Mouse (Mus musculus) brown adipose tissue, adult 24 weeks (tissue): ENCODE results near the gene Aig1. TPM values are rescaled to one million over a fixed set of nuclear protein-coding genes. Genes with fewer than 3 reads are reported as not detected.
"Not testable (repeated sequence)": the region's sequence is repeated elsewhere in the genome, so short reads cannot be mapped to it uniquely, and the experiment has no call there.

Source experiments
- H3K27ac ChIP-seq: fragments of 200-500 bp; replicated peaks from 2 replicates; pipeline ENCODE4 v1.5.1; 2012; ENCODE audit warnings: low read depth, mild to moderate bottlenecking, low read length
- H3K4me1 ChIP-seq: fragments of 200-500 bp; 2 replicates; pipeline ENCODE4 v1.6.1; 2012; ENCODE audit warnings: low read length, mixed read lengths; ENCODE audit not compliant: control insufficient read depth, insufficient read depth, insufficient read length
- H3K4me3 ChIP-seq: fragments of 200-500 bp; 2 replicates; pipeline ENCODE4 v1.5.1; 2012; ENCODE audit warnings: low read depth, mild to moderate bottlenecking, low read length, moderate library complexity; ENCODE audit not compliant: insufficient read depth
- polyA plus RNA-seq: library from polyadenylated mRNA; stranded (reverse); fragments of >200 nt; gene quantifications from 2 replicates; pipeline ENCODE4 v1.2.4, GENCODE M21; 2012; ENCODE audit not compliant: missing spikeins, insufficient read depth, insufficient read length

Gene Aig1
- polyA plus RNA-seq: 20.3 and 25.0 TPM in 2 replicates

DNA sequence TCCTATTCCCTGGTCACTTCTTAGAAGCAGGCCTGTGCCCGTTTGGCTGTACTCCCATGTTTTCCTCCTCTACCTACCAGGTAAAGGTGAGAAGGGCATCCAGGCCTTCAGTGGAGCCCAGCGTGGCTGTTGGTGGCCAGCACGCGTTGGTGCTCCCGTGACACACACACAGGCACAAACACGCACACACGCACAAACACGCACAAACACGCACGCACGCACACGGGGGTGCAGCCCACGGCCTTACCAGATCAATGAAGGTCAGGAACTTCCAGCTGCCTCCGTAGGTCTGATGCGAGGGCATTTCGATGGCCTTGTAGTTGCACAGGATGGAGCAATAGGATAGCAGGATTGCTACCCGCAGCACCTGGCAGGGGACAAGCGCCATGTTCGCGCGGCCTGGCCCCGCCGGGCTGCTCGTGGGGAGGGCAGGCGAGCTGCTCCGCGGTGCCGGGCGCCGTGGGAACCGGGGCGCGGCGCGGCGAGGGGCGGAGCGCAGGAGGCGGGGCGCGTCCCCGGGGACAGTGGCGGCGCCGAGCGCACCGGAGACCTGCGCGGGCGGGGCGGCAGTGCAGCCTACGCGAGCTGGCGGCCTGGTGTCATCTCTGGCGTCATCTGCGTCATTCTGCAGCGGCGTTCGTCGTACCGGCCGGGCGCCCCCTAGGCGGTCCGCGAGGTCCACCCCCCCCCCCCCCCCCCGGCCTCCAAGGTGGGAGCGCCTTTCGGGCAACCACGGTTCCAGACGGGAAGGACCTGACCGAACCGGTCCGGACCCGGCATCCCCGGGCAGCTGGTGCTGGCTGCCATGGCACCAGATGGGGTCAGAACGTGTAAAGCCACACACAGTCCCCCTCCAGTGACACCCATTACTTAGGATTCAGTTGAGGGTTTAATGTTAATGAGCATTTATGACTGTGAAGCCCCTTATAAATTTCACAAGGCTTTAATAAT, at the start of gene Aig1:
Gene Aig1, minus strand, starts transcription at position 610 of the 951 bp plus-strand sequence.
- H3K4me1 ChIP-seq: peaks cover 10% of the 10 kb centered on the region
- H3K27ac ChIP-seq: peak within 1 kb of the TSS; percentile 35
- peak within 1 kb of the TSS; percentile 87 for H3K4me3 ChIP-seq

DNA sequence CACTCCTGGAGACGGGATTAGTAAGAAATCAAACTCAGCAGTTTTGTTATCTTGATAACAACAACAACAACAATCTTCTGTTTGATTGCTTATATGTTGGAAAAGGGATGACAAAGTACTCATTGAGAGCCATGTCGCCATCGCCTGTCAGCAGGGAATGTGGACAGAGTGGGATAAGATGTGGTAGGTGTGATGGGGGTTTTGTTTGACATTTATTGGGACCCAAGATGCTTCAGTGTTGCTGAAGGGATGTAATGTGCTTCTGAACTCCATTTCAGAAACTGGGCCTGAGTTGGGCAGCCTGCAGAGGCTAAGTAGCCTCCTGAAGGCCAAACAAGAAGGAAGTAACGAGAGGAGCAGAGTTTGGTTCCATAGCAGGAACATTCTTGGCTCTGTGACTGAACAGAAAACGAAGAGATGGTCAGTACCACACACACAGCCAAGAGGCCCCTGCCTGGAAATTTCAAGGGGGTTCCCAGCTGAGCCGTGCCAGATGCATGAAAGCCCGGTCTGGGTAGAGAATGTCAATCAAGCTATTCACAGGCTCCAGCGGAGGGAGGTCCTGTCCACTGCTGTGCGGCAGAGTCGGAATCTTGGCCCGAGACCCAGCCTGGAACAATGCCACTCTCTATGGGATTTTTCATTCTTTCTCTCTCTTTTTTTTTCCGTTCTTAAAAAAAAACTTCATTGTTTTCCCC, 48.0 kb upstream of the Aig1 start:
- Histone ChIP-seq H3K4me1 (no peaks in the 10 kb centered on the region), H3K27ac (no peak overlapping the region), H3K4me3 (no peak overlapping the region; the same call in 1 of the 2 replicates)

DNA sequence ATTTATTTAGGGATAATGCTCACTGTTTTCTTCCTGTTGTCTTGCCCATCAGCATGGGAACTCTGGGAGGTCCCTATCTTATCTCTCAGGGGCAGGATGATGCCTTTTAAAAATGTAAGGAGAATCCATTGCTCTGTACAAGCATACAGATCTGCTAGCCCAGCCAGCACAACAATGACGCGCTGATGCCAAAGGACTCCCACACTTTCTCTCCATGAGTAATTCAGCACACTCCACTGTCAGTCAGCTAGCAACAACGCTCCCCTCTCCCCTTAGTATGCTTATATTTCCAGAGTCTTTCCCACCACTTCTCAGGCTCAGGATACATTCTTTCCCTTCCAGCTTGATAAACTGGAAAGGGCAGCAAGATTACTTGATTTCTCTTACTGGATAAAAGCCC, 46.4 kb upstream of the Aig1 start:
- H3K27ac ChIP-seq: no peak overlapping the region
- H3K4me3 ChIP-seq: no peak overlapping the region
- H3K4me1 ChIP-seq: no peaks in the 10 kb centered on the region

GRCm38 (mm10) chr10:13913689-13914088, 44.9 kb upstream of the Aig1 start:
- Histone ChIP-seq H3K27ac (no peak overlapping the region), H3K4me3 (no peak overlapping the region), H3K4me1 (no peaks in the 10 kb centered on the region)

GRCm38 (mm10) chr10:13906261-13906741, 37.5 kb upstream of the Aig1 start:
- Histone ChIP-seq H3K27ac (no peak overlapping the region), H3K4me3 (no peak overlapping the region), H3K4me1 (no peaks in the 10 kb centered on the region)

DNA sequence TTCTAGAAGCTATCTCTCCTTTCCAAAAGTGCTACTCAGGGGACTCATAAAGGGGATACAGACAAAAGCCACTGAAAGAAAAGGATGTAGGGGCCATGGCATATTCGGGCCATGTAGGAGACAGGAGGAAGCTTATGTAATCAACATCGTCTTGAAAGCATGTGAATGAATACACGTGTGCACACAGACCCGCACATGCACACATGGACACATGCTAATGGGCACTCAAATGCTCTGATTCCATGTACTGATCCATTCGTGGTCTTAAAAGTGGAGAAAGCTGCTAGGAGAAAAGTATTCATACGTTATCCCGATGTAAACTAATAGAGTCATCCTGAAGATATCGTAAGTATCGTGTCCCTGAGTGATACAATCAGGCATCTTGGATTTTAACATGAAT, 36.8 kb upstream of the Aig1 start:
- H3K4me3 ChIP-seq: no peak overlapping the region
- H3K4me1 ChIP-seq: no peaks in the 10 kb centered on the region
- H3K27ac ChIP-seq: no peak overlapping the region

DNA sequence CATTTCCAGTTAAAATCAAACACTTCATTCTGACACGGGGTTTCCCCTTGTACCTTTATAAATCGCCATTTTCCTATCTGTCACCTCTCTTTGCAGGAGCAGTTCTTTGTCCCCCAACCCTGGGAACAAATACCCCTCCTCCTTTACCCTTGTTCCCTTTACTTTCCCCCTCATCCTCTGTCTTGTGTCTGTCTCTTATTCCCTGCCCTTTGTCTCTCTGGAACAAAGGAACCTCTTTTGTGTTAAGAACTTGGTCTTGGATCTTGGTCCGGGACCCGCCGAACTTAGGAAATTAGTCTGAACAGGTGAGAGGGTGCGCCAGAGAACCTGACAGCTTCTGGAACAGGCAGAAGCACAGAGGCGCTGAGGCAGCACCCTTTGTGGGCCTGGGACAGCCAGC, 24.0 kb upstream of the Aig1 start:
- not testable (repeated sequence) for H3K27ac ChIP-seq, H3K4me1 ChIP-seq, H3K4me3 ChIP-seq

- H3K4me1 ChIP-seq: no peaks in the 10 kb centered on the region
- H3K4me3 ChIP-seq: no peak overlapping the region
- no peak overlapping the region for H3K27ac ChIP-seq
Observed at GRCm38 (mm10) chr10:13882975-13883875, 14.4 kb upstream of the Aig1 start.

DNA sequence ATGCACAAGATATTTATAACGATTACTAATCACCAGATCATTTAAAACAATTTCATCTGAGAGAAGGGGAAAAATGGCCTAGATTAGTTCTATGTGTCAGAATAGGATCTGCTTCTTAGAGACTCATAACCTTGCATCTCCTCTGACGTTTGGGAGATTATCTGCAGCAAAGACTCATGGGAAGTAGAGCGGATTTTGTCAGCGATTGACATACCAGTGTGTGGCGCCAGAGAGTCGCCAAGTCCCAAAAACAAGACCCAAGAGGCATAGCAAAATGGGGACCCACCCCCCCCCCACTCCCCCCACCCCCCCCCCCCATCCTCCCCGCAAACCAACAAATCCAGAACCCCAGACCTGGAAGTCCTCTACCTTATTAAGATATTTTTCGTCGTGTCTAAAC, 13.7 kb upstream of the Aig1 start:
- H3K27ac ChIP-seq: no peak overlapping the region
- H3K4me3 ChIP-seq: no peak overlapping the region
- H3K4me1 ChIP-seq: no peaks in the 10 kb centered on the region

GRCm38 (mm10) chr10:13878696-13879095, 9.9 kb upstream of the Aig1 start:
- H3K4me1 ChIP-seq: no peaks in the 10 kb centered on the region
- H3K27ac ChIP-seq: no peak overlapping the region
- no peak overlapping the region for H3K4me3 ChIP-seq

GRCm38 (mm10) chr10:13875038-13875420, 6.2 kb upstream of the Aig1 start:
- H3K27ac ChIP-seq: no peak overlapping the region
- H3K4me3 ChIP-seq: no peak overlapping the region
- H3K4me1 ChIP-seq: no peaks in the 10 kb centered on the region

DNA sequence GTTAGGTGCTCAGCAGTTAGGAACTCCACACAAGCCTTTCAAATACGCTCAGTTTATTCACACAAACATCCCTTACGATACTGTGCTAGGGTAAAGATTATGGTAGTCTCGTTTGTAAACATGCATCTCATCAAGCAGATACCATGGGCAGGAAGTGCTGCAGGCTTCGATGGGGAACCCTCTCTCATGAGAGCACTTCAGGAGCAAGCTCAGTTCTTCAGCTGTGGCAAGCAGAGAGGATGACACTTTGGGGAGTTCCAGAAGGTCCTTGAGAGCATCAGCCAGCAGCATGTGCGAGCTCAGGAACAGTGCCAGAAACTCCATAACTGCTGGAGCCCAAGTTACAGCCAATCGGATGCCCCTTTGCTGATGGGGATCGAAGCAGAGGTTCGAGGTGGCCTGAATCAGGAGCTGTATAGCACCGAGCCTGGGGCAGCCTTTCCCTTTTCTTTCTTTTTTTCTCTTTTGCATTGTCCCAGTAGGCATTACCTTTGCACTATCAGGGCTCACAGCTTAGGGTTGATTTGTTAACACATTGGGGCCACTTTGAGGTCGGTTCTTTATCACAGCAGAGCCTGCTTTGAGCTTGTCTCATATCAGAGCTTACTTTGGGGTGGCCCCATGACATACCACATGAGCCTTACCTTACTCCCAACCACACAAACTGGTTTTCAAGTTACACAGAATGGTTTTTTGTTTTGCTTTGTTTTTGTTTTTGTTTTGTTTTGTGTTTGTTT, 5.7 kb upstream of the Aig1 start:
- no peak overlapping the region for H3K27ac ChIP-seq
- H3K4me1 ChIP-seq: no peaks in the 10 kb centered on the region
- no peak overlapping the region for H3K4me3 ChIP-seq

- Histone ChIP-seq H3K4me1 (peaks cover 10% of the 10 kb centered on the region), H3K4me3 (no peak overlapping the region), H3K27ac (no peak overlapping the region)
Observed at GRCm38 (mm10) chr10:13870531-13870930, 1.8 kb upstream of the Aig1 start.

DNA sequence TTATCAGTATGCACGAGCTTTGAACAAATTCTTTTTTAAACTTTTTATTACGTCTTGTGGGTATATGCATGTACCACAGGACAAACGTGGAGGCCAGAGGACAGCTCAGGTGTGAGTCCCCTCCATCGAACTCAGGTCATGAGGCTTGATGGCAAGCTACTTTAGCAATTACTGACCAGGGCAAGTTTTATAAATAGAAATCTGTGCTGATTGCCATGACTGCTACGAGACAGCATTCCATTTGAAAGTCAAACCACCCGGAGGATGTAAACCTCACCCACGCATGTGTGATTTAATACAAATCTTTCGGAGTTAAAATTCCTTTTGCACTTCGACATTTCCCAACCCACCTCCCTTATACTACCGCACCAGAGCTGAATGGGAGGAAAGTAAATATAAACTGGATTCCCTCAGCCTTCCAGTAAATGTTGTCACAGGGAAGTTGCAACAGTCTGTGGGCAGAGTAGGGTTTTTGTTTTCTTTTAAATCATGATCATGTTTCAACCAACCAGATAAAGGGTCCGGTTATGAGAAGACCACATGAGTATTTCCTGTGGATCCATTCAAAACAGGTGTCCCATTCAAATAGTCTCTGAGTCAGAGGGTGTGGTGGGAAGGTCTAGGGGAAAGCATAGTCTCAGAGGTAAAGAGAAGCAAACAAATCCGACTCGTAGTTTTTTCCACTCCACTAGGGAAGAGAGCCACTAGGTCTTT, 699 bp upstream of the Aig1 start:
- Histone ChIP-seq H3K27ac (no peak overlapping the region), H3K4me1 (peaks cover 10% of the 10 kb centered on the region), H3K4me3 (peak overlapping the region; percentile 87)
